Mouse (Mus musculus): Measurements from ENCODE around the gene Carhsp1. TPM values are rescaled to one million over a fixed set of nuclear protein-coding genes. Genes with fewer than 3 reads are reported as not detected.

Carhsp1 gene
- polyA plus RNA-seq, 1 experiment from 2014 or later, result 243 TPM

DNA sequence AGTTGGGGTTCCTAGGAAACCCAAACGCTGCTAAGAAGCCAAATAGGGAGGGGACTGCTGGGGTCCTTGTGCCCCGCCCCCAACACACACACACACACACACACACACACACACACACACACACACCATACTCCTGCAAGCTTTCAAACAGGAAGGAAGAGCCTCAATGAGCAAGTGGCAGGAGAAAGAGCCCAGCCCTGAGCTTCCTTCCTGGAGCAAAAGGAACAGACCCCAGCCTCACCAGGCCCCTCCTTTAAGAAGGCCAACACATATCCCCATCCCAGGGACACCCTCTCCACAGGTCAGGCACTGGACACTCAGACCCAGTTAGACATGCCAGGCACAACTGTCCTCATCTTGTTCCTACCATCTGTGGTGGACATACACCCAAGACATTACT is 8.9 kb downstream of the Carhsp1 start:
- peaks cover 83% of the 10 kb centered on the region for H3K36me3 ChIP-seq
- no peak overlapping the region for H3K9ac ChIP-seq
- peaks cover 58% of the 10 kb centered on the region for H3K4me1 ChIP-seq (replicated peaks)
- ATAC-seq (ENCODE audit: low read depth), result no peak
- H3K27ac ChIP-seq (replicated peaks), result peak overlapping the region; percentile 61
- no peaks in the 10 kb centered on the region for H3K9me3 ChIP-seq
- no peak overlapping the region for H3K4me3 ChIP-seq
- no peaks in the 10 kb centered on the region for H3K27me3 ChIP-seq
- H3K4me2 ChIP-seq, result no peak overlapping the region
- 81% methylated on average over 2 of the region's 2 CpGs for WGBS

GRCm38 (mm10) chr16:8658764-8659163 is 13.2 kb downstream of the Carhsp1 start:
- peaks cover 21% of the 10 kb centered on the region for H3K4me1 ChIP-seq (replicated peaks)
- peaks cover 94% of the 10 kb centered on the region for H3K36me3 ChIP-seq
- no peak overlapping the region for H3K27ac ChIP-seq (replicated peaks)
- H3K9me3 ChIP-seq, result no peaks in the 10 kb centered on the region
- no peak overlapping the region for H3K4me3 ChIP-seq
- no peak overlapping the region for H3K9ac ChIP-seq
- WGBS, result 90% methylated on average over 4 of the region's 4 CpGs
- no peak for ATAC-seq (ENCODE audit: low read depth)
- no peaks in the 10 kb centered on the region for H3K27me3 ChIP-seq
- no peak overlapping the region for H3K4me2 ChIP-seq

DNA sequence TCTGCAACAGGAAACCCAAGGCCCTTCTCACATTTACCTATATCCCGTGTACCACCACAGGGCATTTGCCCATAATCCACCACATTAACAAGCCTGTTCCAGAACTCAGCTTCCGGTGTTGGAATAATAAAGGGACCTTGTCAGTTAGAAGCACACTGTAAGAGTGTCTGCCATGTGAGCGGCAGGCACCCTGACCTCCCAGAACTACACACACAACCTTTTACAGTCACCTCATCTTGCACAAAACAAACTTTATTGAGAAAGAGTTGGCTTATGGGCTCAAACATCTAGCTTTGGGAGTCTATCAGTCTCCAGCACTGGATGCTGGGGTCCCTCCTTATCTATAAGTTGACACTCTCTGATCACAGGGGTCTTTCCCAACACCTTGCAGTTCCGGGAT is 13.6 kb downstream of the Carhsp1 start:
- Histone ChIP-seq H3K4me3 (no peak overlapping the region), H3K27ac (replicated peaks) (no peak overlapping the region), H3K4me1 (replicated peaks) (peaks cover 17% of the 10 kb centered on the region), H3K36me3 (peaks cover 92% of the 10 kb centered on the region), H3K4me2 (no peak overlapping the region), H3K9ac (no peak overlapping the region), H3K27me3 (no peaks in the 10 kb centered on the region), H3K9me3 (no peaks in the 10 kb centered on the region)
- ATAC-seq (ENCODE audit: low read depth), result no peak
- 83% methylated on average over 4 of the region's 4 CpGs for WGBS

DNA sequence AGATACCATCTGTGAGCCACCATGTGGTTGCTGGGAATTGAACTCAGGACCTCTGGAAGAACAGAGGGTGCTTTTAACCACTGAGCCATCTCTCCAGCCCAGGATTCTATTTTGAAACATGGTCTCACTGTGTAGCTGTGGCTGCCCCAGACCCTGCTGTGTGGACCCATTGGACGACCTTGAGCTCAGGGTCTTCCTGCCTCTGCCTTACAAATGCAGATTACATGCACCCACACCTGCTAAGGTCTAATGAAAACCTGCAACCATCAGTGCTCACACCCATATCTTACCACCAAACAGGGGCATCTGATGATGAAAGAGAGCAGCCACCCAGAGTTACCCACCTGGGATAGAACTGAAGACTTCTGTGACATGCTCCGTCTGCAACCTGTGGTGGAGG is 15.7 kb downstream of the Carhsp1 start:
- ATAC-seq (ENCODE audit: low read depth), result no peak
- no peak overlapping the region for H3K9ac ChIP-seq
- peaks cover 6% of the 10 kb centered on the region; the same call in 1 of the 2 replicates for H3K4me1 ChIP-seq (replicated peaks)
- H3K36me3 ChIP-seq, result peaks cover 90% of the 10 kb centered on the region
- H3K27ac ChIP-seq (replicated peaks), result no peak overlapping the region
- no peaks in the 10 kb centered on the region for H3K9me3 ChIP-seq
- H3K4me3 ChIP-seq, result no peak overlapping the region
- no peaks in the 10 kb centered on the region for H3K27me3 ChIP-seq
- no peak overlapping the region for H3K4me2 ChIP-seq
- WGBS, result 88% methylated on average over 2 of the region's 2 CpGs

DNA sequence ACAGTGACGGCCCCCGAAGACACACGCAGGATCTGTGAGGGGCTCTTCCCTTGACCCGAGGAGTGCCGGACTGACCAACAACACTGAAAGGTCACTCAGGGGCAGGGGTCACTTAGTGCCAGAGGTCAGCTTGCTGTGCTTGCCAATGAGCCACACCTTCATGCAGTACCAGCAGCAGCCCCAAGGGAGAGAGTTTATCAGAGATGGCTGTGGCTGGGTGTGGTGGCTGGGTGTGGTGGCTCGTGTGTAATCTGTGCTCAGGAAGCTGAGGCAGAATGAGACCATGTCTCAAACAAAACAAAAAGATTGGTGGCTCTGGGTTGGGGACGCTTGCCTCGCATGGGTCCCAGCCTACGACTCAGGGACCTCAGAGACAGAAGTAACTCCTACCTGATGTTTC is 16.4 kb downstream of the Carhsp1 start:
- Histone ChIP-seq H3K4me1 (replicated peaks) (peaks cover 6% of the 10 kb centered on the region; the same call in 1 of the 2 replicates), H3K4me2 (no peak overlapping the region), H3K27ac (replicated peaks) (no peak overlapping the region), H3K36me3 (peaks cover 92% of the 10 kb centered on the region), H3K9me3 (no peaks in the 10 kb centered on the region), H3K4me3 (no peak overlapping the region), H3K9ac (no peak overlapping the region), H3K27me3 (no peaks in the 10 kb centered on the region)
- 87% methylated on average over 9 of the region's 9 CpGs for WGBS
- no peak for ATAC-seq (ENCODE audit: low read depth)

DNA sequence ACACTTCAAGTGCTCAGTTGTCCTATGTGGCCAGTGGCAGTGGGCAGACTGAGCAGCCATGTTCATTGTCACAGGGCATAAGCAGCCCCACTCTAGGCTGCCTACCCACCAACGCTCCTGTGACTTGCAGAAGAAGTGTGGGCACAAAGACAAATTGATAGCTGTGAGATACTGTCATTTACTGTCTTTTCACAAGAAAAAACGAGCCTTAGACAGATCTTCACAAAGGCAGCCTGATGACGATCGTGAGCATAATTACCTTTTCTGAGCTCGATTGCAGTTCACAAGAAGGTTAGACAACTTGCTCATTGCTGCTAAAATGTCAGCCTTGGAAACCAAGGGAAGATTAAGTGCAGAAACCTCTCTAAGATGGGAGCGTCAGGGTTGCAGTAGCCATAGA is 16.8 kb downstream of the Carhsp1 start:
- no peak overlapping the region for H3K4me3 ChIP-seq
- no peak overlapping the region for H3K4me2 ChIP-seq
- H3K9ac ChIP-seq, result no peak overlapping the region
- peaks cover 91% of the 10 kb centered on the region for H3K36me3 ChIP-seq
- H3K4me1 ChIP-seq (replicated peaks), result peaks cover 6% of the 10 kb centered on the region; the same call in 1 of the 2 replicates
- no peaks in the 10 kb centered on the region for H3K9me3 ChIP-seq
- no peak overlapping the region for H3K27ac ChIP-seq (replicated peaks)
- WGBS, result 82% methylated on average over 6 of the region's 6 CpGs
- no peak for ATAC-seq (ENCODE audit: low read depth)
- H3K27me3 ChIP-seq, result no peaks in the 10 kb centered on the region

- Histone ChIP-seq H3K9ac (no peak overlapping the region), H3K4me2 (no peak overlapping the region), H3K4me3 (no peak overlapping the region), H3K27me3 (no peaks in the 10 kb centered on the region), H3K4me1 (replicated peaks) (peaks cover 6% of the 10 kb centered on the region; the same call in 1 of the 2 replicates), H3K36me3 (peaks cover 92% of the 10 kb centered on the region), H3K27ac (replicated peaks) (no peak overlapping the region), H3K9me3 (no peaks in the 10 kb centered on the region)
- WGBS, result 99% methylated on average over 3 of the region's 3 CpGs
- no peak for ATAC-seq (ENCODE audit: low read depth)
Measured at GRCm38 (mm10) chr16:8650007-8650406, 21.9 kb downstream of the Carhsp1 start.

DNA sequence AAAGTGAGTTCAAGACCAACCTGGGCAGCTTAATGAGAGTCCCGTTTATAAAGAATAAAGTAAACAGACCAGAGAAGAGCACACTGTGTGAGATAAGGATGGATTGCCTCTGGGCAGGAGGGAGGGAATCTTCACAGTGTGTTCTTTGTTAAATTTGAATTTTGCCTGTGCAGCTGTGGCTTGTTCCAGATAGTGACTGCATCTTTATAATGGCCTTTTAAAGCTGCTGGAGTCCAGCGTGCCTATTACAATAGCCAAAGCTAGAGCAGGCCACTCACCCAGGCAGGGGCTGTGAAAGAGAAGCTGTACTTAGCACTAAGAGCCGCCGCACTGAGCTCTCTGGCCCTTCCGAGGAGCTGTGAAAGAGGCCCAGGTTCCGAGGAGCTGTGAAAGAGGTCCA is 26.4 kb downstream of the Carhsp1 start:
- H3K27ac ChIP-seq (replicated peaks), result no peak overlapping the region
- no peak overlapping the region for H3K4me3 ChIP-seq
- H3K9me3 ChIP-seq, result no peaks in the 10 kb centered on the region
- peaks cover 78% of the 10 kb centered on the region for H3K36me3 ChIP-seq
- no peak overlapping the region for H3K9ac ChIP-seq
- no peaks in the 10 kb centered on the region for H3K4me1 ChIP-seq (replicated peaks)
- no peak for ATAC-seq (ENCODE audit: low read depth)
- no peaks in the 10 kb centered on the region for H3K27me3 ChIP-seq
- 83% methylated on average over 6 of the region's 6 CpGs for WGBS
- no peak overlapping the region for H3K4me2 ChIP-seq

DNA sequence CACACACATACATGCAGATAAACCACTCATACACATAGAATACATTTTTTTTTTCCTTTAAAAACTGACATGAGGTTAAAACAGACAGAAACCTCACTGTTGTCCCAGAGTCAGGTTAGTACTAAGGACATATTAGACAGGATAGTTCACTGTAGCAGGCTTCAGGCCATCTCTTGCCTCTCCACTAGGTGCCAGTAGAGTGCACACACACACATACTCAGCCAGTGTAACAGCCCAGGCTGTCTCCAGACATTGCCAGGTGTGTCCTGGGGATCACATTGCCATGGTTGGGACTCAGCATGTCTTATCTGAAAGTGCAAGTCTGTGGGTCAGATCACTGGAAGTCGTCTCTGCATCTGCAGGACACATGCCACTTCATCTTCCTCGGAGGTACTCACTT is 28.1 kb downstream of the Carhsp1 start:
- Histone ChIP-seq H3K36me3 (peaks cover 62% of the 10 kb centered on the region), H3K27me3 (no peaks in the 10 kb centered on the region), H3K9me3 (no peaks in the 10 kb centered on the region), H3K4me1 (replicated peaks) (peaks cover 1% of the 10 kb centered on the region), H3K9ac (no peak overlapping the region), H3K27ac (replicated peaks) (no peak overlapping the region), H3K4me2 (no peak overlapping the region), H3K4me3 (no peak overlapping the region)
- 0 out of 2 replicates have a peak, but pooled peaks have one; percentile 47 for ATAC-seq (ENCODE audit: low read depth)
- 72% methylated on average over 2 of the region's 2 CpGs for WGBS

GRCm38 (mm10) chr16:8639466-8640191 is 32.3 kb downstream of the Carhsp1 start:
- Histone ChIP-seq H3K4me1 (replicated peaks) (peaks cover 31% of the 10 kb centered on the region), H3K9me3 (no peaks in the 10 kb centered on the region), H3K4me3 (no peak overlapping the region), H3K36me3 (peaks cover 32% of the 10 kb centered on the region), H3K9ac (no peak overlapping the region), H3K4me2 (no peak overlapping the region), H3K27me3 (no peaks in the 10 kb centered on the region), H3K27ac (replicated peaks) (no peak overlapping the region)
- 88% methylated on average over 11 of the region's 11 CpGs for WGBS
- no peak for ATAC-seq (ENCODE audit: low read depth)

DNA sequence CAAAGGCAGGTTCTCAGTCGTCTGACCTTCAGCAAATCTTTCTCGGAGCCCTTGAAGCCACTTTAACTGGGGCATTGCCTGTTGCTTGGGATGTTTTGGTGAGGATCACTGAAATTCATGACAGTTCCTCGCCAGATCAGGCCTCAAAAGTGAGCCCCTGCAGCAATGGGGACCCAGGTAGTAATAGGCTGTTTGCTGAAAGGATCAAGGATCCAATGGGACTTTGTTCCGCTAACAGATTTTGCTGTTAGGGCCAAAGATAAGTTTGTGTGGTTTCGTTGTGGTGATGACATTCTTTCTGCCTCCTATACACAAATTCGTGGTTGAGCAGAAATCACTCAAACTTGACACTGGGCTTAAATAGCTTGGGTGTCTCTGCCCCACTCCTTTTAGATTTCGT is 33.8 kb downstream of the Carhsp1 start:
- 51% methylated on average over 7 of the region's 7 CpGs for WGBS
- Histone ChIP-seq H3K9me3 (no peaks in the 10 kb centered on the region), H3K4me2 (peak overlapping the region; percentile 96), H3K27ac (replicated peaks) (peak overlapping the region; percentile 83; the same call in 1 of the 2 replicates), H3K27me3 (no peaks in the 10 kb centered on the region), H3K4me3 (peak overlapping the region; percentile 83), H3K9ac (peak overlapping the region; percentile 84), H3K36me3 (peaks cover 25% of the 10 kb centered on the region), H3K4me1 (replicated peaks) (peaks cover 31% of the 10 kb centered on the region)
- no peak for ATAC-seq (ENCODE audit: low read depth)

- ATAC-seq (ENCODE audit: low read depth), result peak; percentile 95
- no peaks in the 10 kb centered on the region for H3K9me3 ChIP-seq
- H3K27me3 ChIP-seq, result no peaks in the 10 kb centered on the region
- H3K36me3 ChIP-seq, result peaks cover 19% of the 10 kb centered on the region
- peak within 1 kb of the TSS; percentile 83 for H3K4me3 ChIP-seq
- peaks cover 31% of the 10 kb centered on the region for H3K4me1 ChIP-seq (replicated peaks)
- peak within 1 kb of the TSS; percentile 84 for H3K9ac ChIP-seq
- peak within 1 kb of the TSS; percentile 96 for H3K4me2 ChIP-seq
- under 1% methylated on average over 59 of the region's 59 CpGs for WGBS
- H3K27ac ChIP-seq (replicated peaks), result peak within 1 kb of the TSS; percentile 83
Measured at GRCm38 (mm10) chr16:8637217-8638051, 34.5 kb downstream of the Carhsp1 start, which contains the start of the genes Pmm2 and Tmem186. Gene Pmm2, plus strand, starts transcription at chr16:8637674. Gene Tmem186, minus strand, starts transcription at chr16:8637712.

Data from neural tube, embryonic 13.5 days (tissue).